Mouse (Mus musculus) MEL (cell line): Measurements from ENCODE around the gene Zfp217. TPM values are rescaled to one million over a fixed set of nuclear protein-coding genes. Genes with fewer than 3 reads are reported as not detected.

Source experiments
- DNase-seq: peaks from one replicate; pipeline ENCODE4 v3.0.0; 2011; ENCODE audit warnings: low read depth, low spot score
- H3K27ac ChIP-seq: 2 replicates; pipeline ENCODE4 v1.5.1; 2012; ENCODE audit warnings: low read depth, mild to moderate bottlenecking, control low read depth, low read length, moderate library complexity; ENCODE audit not compliant: control insufficient read depth
- H3K27me3 ChIP-seq, 2 experiments: fragments of 150-350 bp in 1 of 2; sonication (generic) in 1 of 2; 2 replicates each; pipeline ENCODE4 v1.6.1; 2012; ENCODE audit warnings: low read length in 2 of 2, mild to moderate bottlenecking in 2 of 2, improper control_type of control experiment in 1 of 2, moderate library complexity in 1 of 2; ENCODE audit not compliant: insufficient read depth in 2 of 2, control insufficient read depth in 1 of 2
- H3K36me3 ChIP-seq, 2 experiments: 2 replicates each; pipeline ENCODE4 v1.6.1; 2012 to 2014; ENCODE audit warnings: low read length in 2 of 2, improper control_type of control experiment in 1 of 2, inconsistent platforms in 1 of 2, mild to moderate bottlenecking in 1 of 2; ENCODE audit not compliant: insufficient read depth in 2 of 2, control insufficient read depth in 1 of 2
- H3K4me1 ChIP-seq, 2 experiments: fragments of 150-350 bp in 1 of 2; sonication (generic) in 1 of 2; 2 replicates each; pipeline ENCODE4 v1.6.1; 2012; ENCODE audit warnings: low read length in 2 of 2, improper control_type of control experiment in 1 of 2, mild to moderate bottlenecking in 1 of 2; ENCODE audit not compliant: insufficient read depth in 2 of 2, control insufficient read depth in 1 of 2
- H3K4me3 ChIP-seq, 2 experiments: fragments of 150-350 bp in 1 of 2; sonication (generic) in 1 of 2; 2 replicates each; pipeline ENCODE4 v1.5.1; 2012; ENCODE audit warnings: low read depth in 2 of 2, low read length in 2 of 2, mild to moderate bottlenecking in 2 of 2, moderate library complexity in 2 of 2, control low read depth in 1 of 2, improper control_type of control experiment in 1 of 2; ENCODE audit not compliant: control insufficient read depth in 1 of 2, insufficient read depth in 1 of 2
- H3K79me2 ChIP-seq: 2 replicates; pipeline ENCODE4 v1.6.1; 2012; ENCODE audit warnings: mild to moderate bottlenecking, low read length, moderate library complexity; ENCODE audit not compliant: control insufficient read depth, poor library complexity, insufficient read depth
- H3K9ac ChIP-seq: 2 replicates; pipeline ENCODE4 v1.6.1; 2012; ENCODE audit warnings: low read depth, mild to moderate bottlenecking, control low read depth, low read length, moderate library complexity; ENCODE audit not compliant: control insufficient read depth, poor library complexity, severe bottlenecking
- H3K9me3 ChIP-seq: fragments of 150-350 bp; sonication (generic); replicated peaks from 2 replicates; pipeline ENCODE4 v1.6.1; 2012; ENCODE audit warnings: mild to moderate bottlenecking, low read length, improper control_type of control experiment, moderate library complexity; ENCODE audit not compliant: insufficient read depth
- BHLHE40 ChIP-seq: IDR thresholded peaks from 2 replicates; pipeline ENCODE4 v1.6.1; 2012; ENCODE audit warnings: low read depth, mild to moderate bottlenecking, inconsistent platforms, low read length, improper control_type of control experiment, borderline replicate concordance
- CHD2 ChIP-seq: IDR thresholded peaks from 2 replicates; pipeline ENCODE4 v1.6.1; 2011; ENCODE audit warnings: low read length, improper control_type of control experiment
- EP300 ChIP-seq, 2 experiments: IDR thresholded peaks; 2 replicates each; pipeline ENCODE4 v1.6.1; 2011; ENCODE audit warnings: improper control_type of control experiment in 2 of 2, low read length in 2 of 2, low read depth in 1 of 2, mild to moderate bottlenecking in 1 of 2
- ETS1 ChIP-seq: IDR thresholded peaks from 2 replicates; pipeline ENCODE4 v1.6.1; 2012; ENCODE audit warnings: low read depth, mild to moderate bottlenecking, inconsistent platforms, low read length, improper control_type of control experiment, moderate library complexity
- GABPA ChIP-seq: IDR thresholded peaks from 2 replicates; pipeline ENCODE4 v1.6.1; 2012; ENCODE audit warnings: low read depth, mild to moderate bottlenecking, inconsistent platforms, low read length, improper control_type of control experiment, moderate library complexity
- GATA1 ChIP-seq: IDR thresholded peaks from 2 replicates; pipeline ENCODE4 v1.6.1; 2011; ENCODE audit warnings: low read depth, low read length, improper control_type of control experiment
- MAFK ChIP-seq: IDR thresholded peaks from 2 replicates; pipeline ENCODE4 v1.6.1; 2011; ENCODE audit warnings: low read depth, mild to moderate bottlenecking, low read length, improper control_type of control experiment, borderline replicate concordance
- MAZ ChIP-seq: IDR thresholded peaks from 2 replicates; pipeline ENCODE4 v1.6.1; 2012; ENCODE audit warnings: low read depth, mild to moderate bottlenecking, inconsistent platforms, low read length, improper control_type of control experiment
- MXI1 ChIP-seq: IDR thresholded peaks from 2 replicates; pipeline ENCODE4 v1.6.1; 2011; ENCODE audit warnings: mild to moderate bottlenecking, low read depth, low read length, improper control_type of control experiment
- MYC ChIP-seq: IDR thresholded peaks from 2 replicates; pipeline ENCODE4 v1.6.1; 2011; ENCODE audit warnings: low read depth, mild to moderate bottlenecking, low read length, improper control_type of control experiment, moderate library complexity
- POLR2A ChIP-seq, 2 experiments: IDR thresholded peaks; 2 replicates each; pipeline ENCODE4 v1.6.1; 2011 to 2012; ENCODE audit warnings: low read length in 2 of 2, mild to moderate bottlenecking in 2 of 2, control low read depth in 1 of 2, improper control_type of control experiment in 1 of 2, low read depth in 1 of 2, moderate library complexity in 1 of 2; ENCODE audit not compliant: control insufficient read depth in 1 of 2, insufficient read depth in 1 of 2, poor library complexity in 1 of 2
- SMC3 ChIP-seq: IDR thresholded peaks from 2 replicates; pipeline ENCODE4 v1.6.1; 2011; ENCODE audit warnings: low read depth, low read length, improper control_type of control experiment
- USF2 ChIP-seq, 2 experiments: IDR thresholded peaks; 2 replicates each; pipeline ENCODE4 v1.6.1; 2011 to 2012; ENCODE audit warnings: improper control_type of control experiment in 2 of 2, low read length in 2 of 2, borderline replicate concordance in 1 of 2, inconsistent platforms in 1 of 2, low read depth in 1 of 2, mild to moderate bottlenecking in 1 of 2; ENCODE audit not compliant: insufficient read depth in 1 of 2
- ZNF384 ChIP-seq: IDR thresholded peaks from 2 replicates; pipeline ENCODE4 v1.6.1; 2012; ENCODE audit warnings: low read depth, mild to moderate bottlenecking, inconsistent platforms, low read length, improper control_type of control experiment
- polyA plus RNA-seq, 2 experiments: library from polyadenylated mRNA; stranded (reverse) in 1 of 2; unstranded in 1 of 2; fragments of >175 nt in 1 of 2; fragments of >200 nt in 1 of 2; gene quantifications; 2 replicates each; pipeline versions ENCODE4 v1.2.1 to v1.2.4; 2012; ENCODE audit warnings: low replicate concordance in 2 of 2, low read depth in 1 of 2; ENCODE audit not compliant: insufficient read length in 2 of 2, insufficient read depth in 1 of 2, missing spikeins in 1 of 2
- total RNA-seq: library from RNA; depleted of rRNA; stranded (reverse); fragments of 300-350 nt; gene quantifications from 2 replicates; pipeline ENCODE4 v1.2.3, GENCODE M21; 2012

Gene Zfp217
- total and polyA plus RNA-seq, 3 experiments = 21.7 to 34.9 (median 25.5) TPM

DNA sequence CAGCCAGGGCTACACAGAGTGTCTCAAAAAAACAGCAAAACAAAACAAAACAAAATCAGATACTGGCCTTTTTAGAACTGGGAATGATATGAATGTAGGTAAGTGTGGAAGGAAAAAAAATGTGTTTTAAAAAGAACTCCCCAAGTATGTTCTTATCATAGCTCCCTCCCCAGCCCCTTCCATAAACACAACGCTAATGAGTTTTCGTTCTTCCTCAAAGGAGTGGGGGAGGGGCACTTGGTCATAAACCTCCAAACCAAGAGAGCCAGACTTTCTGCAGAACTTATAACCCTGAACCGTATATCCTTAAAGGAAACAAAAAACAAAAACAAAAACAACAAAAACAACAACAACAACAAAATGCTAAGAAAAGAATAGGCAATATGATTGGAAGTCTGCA is 4.0 kb downstream of the Zfp217 start:
- DNase-seq = peak; percentile 63
- H3K27ac ChIP-seq = no peak overlapping the region
- no peaks in the 10 kb centered on the region for H3K27me3 ChIP-seq
- no peaks in the 10 kb centered on the region for H3K9me3 ChIP-seq
- H3K36me3 ChIP-seq = peaks cover 10 to 35% of the 10 kb centered on the region in 2 experiments
- no peak overlapping the region for H3K9ac ChIP-seq
- H3K4me3 ChIP-seq = no peak overlapping the region
- peak; percentile 43; the same call in 1 of the 2 replicates for TF ChIP-seq GATA1
- no peak for TF ChIP-seq POLR2A (IDR thresholded peaks at IDR 0.05; ENCODE audit: control insufficient read depth in 1 of 2, insufficient read depth in 1 of 2, low read depth in 1 of 2, low read length in 2 of 2, poor library complexity in 1 of 2)
- TF ChIP-seq EP300 (IDR thresholded peaks at IDR 0.05; ENCODE audit: low read depth in 1 of 2, low read length in 2 of 2) = peak; percentile 10 to 49; a peak in 3 of 4 replicates
- TF ChIP-seq ZNF384 = peak; percentile 72
- TF ChIP-seq BHLHE40 = peak; percentile 50
- peak; percentile 55; the same call in 1 of the 2 replicates for TF ChIP-seq CHD2
- TF ChIP-seq MXI1 = peak; percentile 8; the same call in 1 of the 2 replicates
- TF ChIP-seq ETS1 = peak; percentile 46; the same call in 1 of the 2 replicates
- no peak for TF ChIP-seq SMC3
- H3K79me2 ChIP-seq = peaks cover 52% of the 10 kb centered on the region
- peaks cover 22 to 25% of the 10 kb centered on the region in 2 experiments for H3K4me1 ChIP-seq

DNA sequence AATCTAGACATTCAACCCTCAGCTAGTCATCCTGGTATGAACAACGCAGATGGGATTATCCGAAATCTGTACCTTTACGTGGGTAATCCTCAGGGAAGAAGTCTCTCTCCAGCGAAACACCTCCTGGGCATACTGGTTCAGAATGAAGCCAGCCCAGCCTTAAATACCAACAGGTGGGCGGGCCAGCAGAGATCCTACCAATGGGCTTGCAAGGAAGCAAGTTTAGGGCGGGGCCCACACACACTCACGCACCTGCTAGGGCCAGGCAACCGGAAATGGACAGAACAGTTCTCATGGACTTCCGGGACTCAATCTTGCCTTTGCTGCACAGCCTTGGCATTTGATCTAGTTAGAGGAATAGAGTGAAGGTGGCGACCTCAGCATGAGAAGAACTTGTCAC is 5.4 kb downstream of the Zfp217 start:
- H3K4me1 ChIP-seq = peaks cover 19 to 26% of the 10 kb centered on the region in 2 experiments
- no peak overlapping the region for H3K27ac ChIP-seq
- DNase-seq = no peak
- H3K9ac ChIP-seq = no peak overlapping the region
- H3K27me3 ChIP-seq = no peaks in the 10 kb centered on the region
- no peaks in the 10 kb centered on the region for H3K9me3 ChIP-seq
- H3K36me3 ChIP-seq = peaks cover 10 to 35% of the 10 kb centered on the region in 2 experiments
- peaks cover 50% of the 10 kb centered on the region for H3K79me2 ChIP-seq
- TF ChIP-seq ETS1 = no peak
- no peak for TF ChIP-seq MAFK
- H3K4me3 ChIP-seq = no peak overlapping the region

DNA sequence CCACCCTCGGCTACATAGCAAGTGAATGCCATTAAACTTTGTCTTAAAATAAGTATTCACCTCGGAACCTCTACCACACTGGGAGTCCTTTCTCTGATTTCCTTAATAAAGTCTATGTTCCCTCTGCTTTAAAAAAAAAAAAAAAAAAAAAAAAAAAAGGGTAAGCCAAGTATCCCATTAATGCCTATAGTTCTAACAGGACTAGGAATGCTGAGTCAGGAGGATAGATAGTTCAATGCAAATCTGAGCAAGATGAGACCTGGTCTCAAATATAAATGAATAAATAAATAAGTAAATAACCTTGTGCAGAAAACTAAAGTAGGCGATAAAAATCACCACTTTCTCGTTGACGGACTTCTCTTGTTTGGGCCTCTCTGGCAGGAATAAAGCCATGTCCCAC is 6.4 kb downstream of the Zfp217 start:
- H3K27me3 ChIP-seq = no peaks in the 10 kb centered on the region
- H3K9me3 ChIP-seq = no peaks in the 10 kb centered on the region
- DNase-seq = no peak
- no peak overlapping the region for H3K27ac ChIP-seq
- H3K9ac ChIP-seq = no peak overlapping the region
- no peak for TF ChIP-seq USF2 (IDR thresholded peaks at IDR 0.05; ENCODE audit: borderline replicate concordance in 1 of 2, insufficient read depth in 1 of 2, low read depth in 1 of 2, low read length in 2 of 2)
- TF ChIP-seq MAFK = peak; percentile 47; the same call in 1 of the 2 replicates
- TF ChIP-seq MAZ = no peak
- no peak for TF ChIP-seq GABPA
- TF ChIP-seq MYC = no peak
- peak; percentile 64 for TF ChIP-seq ZNF384
- no peak overlapping the region for H3K4me3 ChIP-seq
- H3K36me3 ChIP-seq = peaks cover 7 to 39% of the 10 kb centered on the region in 2 experiments
- peaks cover 50% of the 10 kb centered on the region for H3K79me2 ChIP-seq
- H3K4me1 ChIP-seq = peaks cover 18 to 33% of the 10 kb centered on the region in 2 experiments
